Mouse (Mus musculus): ENCODE measurements around the gene Dnajb7.

DNA sequence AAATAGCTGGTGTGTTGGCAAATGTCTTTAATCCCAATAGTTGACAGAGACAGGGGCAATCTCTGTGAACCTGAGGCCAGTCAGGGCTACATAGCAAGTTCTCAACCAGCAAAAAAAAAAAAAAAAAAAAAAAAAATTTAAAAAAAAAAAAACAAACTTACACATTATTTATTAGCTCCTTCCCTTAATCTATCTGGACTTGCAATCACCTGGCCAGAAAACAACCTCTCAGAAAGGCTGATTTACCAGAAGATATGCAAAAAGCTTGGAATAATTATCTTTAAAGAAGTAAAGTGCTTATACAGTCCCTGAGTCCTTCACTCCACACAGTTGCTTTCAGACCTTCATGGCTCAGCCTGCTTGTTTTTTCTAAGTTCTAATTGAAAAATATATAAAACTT lies 9.9 kb downstream of the Dnajb7 start:
- TF ChIP-seq CTCF (IDR thresholded peaks at IDR 0.05; ENCODE audit: borderline replicate concordance, extremely low read depth, insufficient read depth, insufficient read length) (no peak), POLR2A (IDR thresholded peaks at IDR 0.05; ENCODE audit: borderline replicate concordance, extremely low read depth, insufficient read depth, insufficient read length, poor library complexity, severe bottlenecking) (no peak)

Data from brain, embryonic 14.5 days (tissue).